Mouse (Mus musculus) testis, postnatal 14 days (tissue): ENCODE data around the gene Rpl27a.

ENCODE experiments used
- DNase-seq: peaks from one replicate; pipeline ENCODE4 v3.0.0; 2021; ENCODE audit warnings: low spot score

The Rpl27a gene

GRCm38 (mm10) chr7:109525740-109526663, 7.1 kb downstream of the Rpl27a start:
- no peak for DNase-seq

GRCm38 (mm10) chr7:109527536-109527935, 8.6 kb downstream of the Rpl27a start:
- no peak for DNase-seq

- no peak for DNase-seq
Measured at GRCm38 (mm10) chr7:109528356-109528755, 9.4 kb downstream of the Rpl27a start.

- DNase-seq = no peak
Measured at GRCm38 (mm10) chr7:109529741-109530140, 10.8 kb downstream of the Rpl27a start.

GRCm38 (mm10) chr7:109531501-109531900, 12.6 kb downstream of the Rpl27a start:
- DNase-seq = no peak

- DNase-seq = no peak
Measured at GRCm38 (mm10) chr7:109532691-109533090, 13.7 kb downstream of the Rpl27a start.

- DNase-seq = no peak
Measured at GRCm38 (mm10) chr7:109533129-109533528, 14.2 kb downstream of the Rpl27a start.

GRCm38 (mm10) chr7:109533888-109534287, 14.9 kb downstream of the Rpl27a start:
- DNase-seq = no peak

- no peak for DNase-seq
Measured at GRCm38 (mm10) chr7:109534921-109535320, 16.0 kb downstream of the Rpl27a start.

- peak; percentile 57 for DNase-seq
Measured at GRCm38 (mm10) chr7:109536451-109536946, 17.6 kb downstream of the Rpl27a start.

GRCm38 (mm10) chr7:109540902-109541301, 22.0 kb downstream of the Rpl27a start:
- DNase-seq = no peak

- DNase-seq = no peak
Measured at GRCm38 (mm10) chr7:109541609-109542363, 22.8 kb downstream of the Rpl27a start.

- no peak for DNase-seq
Measured at GRCm38 (mm10) chr7:109542364-109542628, 23.3 kb downstream of the Rpl27a start.

GRCm38 (mm10) chr7:109544792-109545191, 25.8 kb downstream of the Rpl27a start:
- DNase-seq = no peak

- no peak for DNase-seq
Measured at GRCm38 (mm10) chr7:109545255-109545993, 26.5 kb downstream of the Rpl27a start.

- no peak for DNase-seq
Measured at GRCm38 (mm10) chr7:109546186-109546585, 27.2 kb downstream of the Rpl27a start.

GRCm38 (mm10) chr7:109546726-109547125, 27.8 kb downstream of the Rpl27a start:
- no peak for DNase-seq

- DNase-seq = no peak
Measured at GRCm38 (mm10) chr7:109559536-109559935, 40.6 kb downstream of the Rpl27a start.

- DNase-seq = no peak
Measured at GRCm38 (mm10) chr7:109561466-109562153, 42.7 kb downstream of the Rpl27a start.

GRCm38 (mm10) chr7:109562154-109562599, 43.2 kb downstream of the Rpl27a start:
- no peak for DNase-seq

- DNase-seq = no peak
Measured at GRCm38 (mm10) chr7:109562676-109563075, 43.7 kb downstream of the Rpl27a start.
